Mouse (Mus musculus) left cerebral cortex, adult 9 months (tissue): ENCODE measurements around the gene Slc7a1.

Experiments used
- DNase-seq, 2 experiments: peaks; one replicate each; pipeline ENCODE4 v3.0.0; 2022; ENCODE audit warnings: low spot score in 2 of 2

Gene Slc7a1

GRCm38 (mm10) chr5:148367816-148368215 is 31.9 kb downstream of the Slc7a1 start:
- no peak for DNase-seq

GRCm38 (mm10) chr5:148366455-148366854 is 33.2 kb downstream of the Slc7a1 start:
- no peak for DNase-seq

GRCm38 (mm10) chr5:148363441-148364113 is 36.1 kb downstream of the Slc7a1 start:
- no peak for DNase-seq

GRCm38 (mm10) chr5:148362296-148362695 is 37.4 kb downstream of the Slc7a1 start:
- DNase-seq: no peak

- no peak for DNase-seq
Observed at GRCm38 (mm10) chr5:148361759-148362010, 38.0 kb downstream of the Slc7a1 start.

- no peak for DNase-seq
Observed at GRCm38 (mm10) chr5:148360922-148361758, 38.6 kb downstream of the Slc7a1 start.

GRCm38 (mm10) chr5:148359131-148359530 is 40.6 kb downstream of the Slc7a1 start:
- DNase-seq: no peak

GRCm38 (mm10) chr5:148357168-148357567 is 42.5 kb downstream of the Slc7a1 start:
- no peak for DNase-seq

- no peak for DNase-seq
Observed at GRCm38 (mm10) chr5:148355822-148356221, 43.9 kb downstream of the Slc7a1 start.

GRCm38 (mm10) chr5:148354536-148354935 is 45.2 kb downstream of the Slc7a1 start:
- DNase-seq: no peak

- no peak for DNase-seq
Observed at GRCm38 (mm10) chr5:148353429-148353828, 46.3 kb downstream of the Slc7a1 start.

- DNase-seq: no peak
Observed at GRCm38 (mm10) chr5:148349327-148350011, 50.2 kb downstream of the Slc7a1 start.

- DNase-seq: no peak
Observed at GRCm38 (mm10) chr5:148348153-148348552, 51.6 kb downstream of the Slc7a1 start.

- no peak for DNase-seq
Observed at GRCm38 (mm10) chr5:148346543-148346942, 53.2 kb downstream of the Slc7a1 start.

GRCm38 (mm10) chr5:148344374-148344773 is 55.3 kb downstream of the Slc7a1 start:
- no peak for DNase-seq

- DNase-seq: peak; percentile 32 to 54
Observed at GRCm38 (mm10) chr5:148342061-148342741, 57.5 kb downstream of the Slc7a1 start.

GRCm38 (mm10) chr5:148339126-148339525 is 60.6 kb downstream of the Slc7a1 start:
- no peak for DNase-seq

GRCm38 (mm10) chr5:148332622-148332974 is 67.1 kb downstream of the Slc7a1 start:
- DNase-seq: peak; percentile 23 to 76

- DNase-seq: no peak
Observed at GRCm38 (mm10) chr5:148331926-148332621, 67.6 kb downstream of the Slc7a1 start.

- no peak for DNase-seq
Observed at GRCm38 (mm10) chr5:148331229-148331776, 68.4 kb downstream of the Slc7a1 start.

- no peak for DNase-seq
Observed at GRCm38 (mm10) chr5:148328982-148329381, 70.7 kb downstream of the Slc7a1 start.
